Mouse (Mus musculus): ENCODE results near the gene Oscp1.

The Oscp1 gene

DNA sequence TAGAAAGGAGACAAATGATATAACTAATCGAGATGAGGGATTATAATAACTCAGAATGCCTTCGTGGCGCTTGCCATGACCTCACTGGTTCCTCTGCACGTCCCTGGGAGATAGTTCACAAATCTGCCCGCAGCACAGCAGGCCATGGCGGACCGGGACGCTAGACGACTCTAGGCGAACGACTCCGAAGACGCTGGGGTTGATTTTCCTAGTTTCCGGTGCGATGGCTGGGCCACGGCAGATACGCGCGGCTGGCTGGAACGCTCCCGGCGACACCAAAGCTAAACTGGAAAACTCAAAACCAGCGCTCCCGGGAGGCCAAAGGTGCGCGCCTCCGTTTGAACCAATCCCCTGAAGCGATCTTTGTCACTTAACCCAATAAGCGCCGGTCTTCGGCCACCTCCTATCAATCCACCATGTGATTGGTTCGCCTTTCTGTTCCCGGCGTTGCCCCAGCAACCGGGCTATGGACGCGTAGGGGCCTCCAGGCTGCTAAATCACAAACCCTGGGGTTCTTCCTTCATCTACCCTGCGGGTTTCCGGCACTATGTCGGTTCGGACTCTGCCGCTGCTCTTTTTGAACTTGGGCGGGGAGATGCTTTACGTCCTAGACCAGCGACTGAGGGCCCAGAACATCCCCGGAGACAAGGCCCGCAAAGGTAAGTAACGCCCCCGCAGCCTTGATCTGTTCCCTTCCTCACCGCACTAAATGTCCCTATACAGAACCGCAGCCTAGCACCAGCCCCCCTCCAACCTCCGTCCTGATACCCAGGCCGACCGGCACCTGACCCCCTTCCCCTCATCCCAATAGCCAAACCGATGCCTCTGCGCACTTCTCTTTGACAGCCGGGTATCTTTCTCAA lies at the start of gene Oscp1:
Gene Oscp1 (plus strand): TSS at position 432 of the 863 bp plus-strand sequence.
- in situ Hi-C loops (cut with MseI, MboI): no loop called here

DNA sequence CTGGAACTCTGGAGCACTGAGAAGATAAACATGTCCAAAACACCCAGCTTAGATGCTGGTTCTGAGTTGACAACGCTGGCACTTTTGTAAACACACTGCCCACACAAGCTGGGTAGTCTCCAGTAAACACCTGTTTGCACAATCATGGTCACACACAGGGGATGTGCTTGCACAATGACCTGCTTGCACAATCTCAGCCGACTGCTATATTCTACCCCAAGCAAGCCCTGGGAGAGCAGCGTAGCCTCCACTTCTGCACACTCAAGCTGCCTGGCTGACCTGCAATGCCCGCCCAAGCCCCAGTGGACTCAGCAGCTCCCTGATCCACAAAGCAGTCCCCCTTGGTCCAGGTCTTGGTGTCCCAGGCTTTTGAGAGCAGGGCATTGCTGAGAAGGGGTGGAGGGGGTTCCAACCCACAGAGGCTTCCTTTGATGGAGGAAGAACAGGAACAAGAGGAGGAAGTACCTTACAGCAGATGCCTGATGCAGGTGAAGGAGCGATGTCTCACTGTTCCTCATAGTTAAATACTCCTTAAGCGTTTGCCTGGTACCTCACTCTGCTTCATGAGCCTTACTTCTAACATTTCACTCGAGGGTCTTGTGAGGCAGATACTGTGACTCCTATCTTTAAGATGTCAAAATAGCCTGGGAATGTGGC lies 40.6 kb upstream of the Oscp1 start:
- in situ Hi-C loops (cut with MseI, MboI): no loop called here

- in situ Hi-C loops (cut with MseI, MboI): no loop called here
Observed at GRCm38 (mm10) chr4:126018966-126019538, 39.3 kb upstream of the Oscp1 start.

- in situ Hi-C loops (cut with MseI, MboI): no loop called here
Observed at GRCm38 (mm10) chr4:126024303-126024900, 34.0 kb upstream of the Oscp1 start, which contains the start of gene Csf3r. TSS of gene Csf3r (plus strand) at chr4:126024550.

- in situ Hi-C loops (cut with MseI, MboI): no loop called here
Observed at GRCm38 (mm10) chr4:126025801-126026200, 32.6 kb upstream of the Oscp1 start.

DNA sequence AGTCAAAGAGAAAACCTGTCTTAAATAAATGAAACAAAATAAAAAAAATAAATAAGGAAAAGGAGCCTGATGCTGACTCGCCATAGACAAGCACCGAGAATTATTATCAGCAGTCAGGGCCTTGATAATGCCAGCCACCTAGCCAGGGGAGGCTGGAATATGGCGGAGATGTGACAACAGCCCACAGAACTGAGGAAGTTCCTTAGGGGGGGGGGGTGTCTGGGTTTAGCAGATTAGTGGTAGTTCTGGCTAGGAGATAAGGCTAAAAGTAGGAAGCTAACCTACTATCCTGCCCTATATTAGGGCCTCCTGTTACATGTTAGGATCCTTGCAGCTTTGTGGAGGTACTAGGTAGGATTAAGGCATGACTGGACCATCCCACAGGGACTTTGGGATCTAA lies 30.4 kb upstream of the Oscp1 start:
- in situ Hi-C loops (cut with MseI, MboI): no loop called here

- in situ Hi-C loops (cut with MseI, MboI): no loop called here
Observed at GRCm38 (mm10) chr4:126029042-126029441, 29.3 kb upstream of the Oscp1 start.

- in situ Hi-C loops (cut with MseI, MboI): no loop called here
Observed at GRCm38 (mm10) chr4:126030705-126031104, 27.7 kb upstream of the Oscp1 start.

GRCm38 (mm10) chr4:126035413-126035812 lies 23.0 kb upstream of the Oscp1 start:
- in situ Hi-C loops (cut with MseI, MboI): no loop called here

- in situ Hi-C loops (cut with MseI, MboI): no loop called here
Observed at GRCm38 (mm10) chr4:126046851-126047585, 11.3 kb upstream of the Oscp1 start, which contains the start of gene Mrps15. TSS of gene Mrps15 (plus strand) at chr4:126046925.

DNA sequence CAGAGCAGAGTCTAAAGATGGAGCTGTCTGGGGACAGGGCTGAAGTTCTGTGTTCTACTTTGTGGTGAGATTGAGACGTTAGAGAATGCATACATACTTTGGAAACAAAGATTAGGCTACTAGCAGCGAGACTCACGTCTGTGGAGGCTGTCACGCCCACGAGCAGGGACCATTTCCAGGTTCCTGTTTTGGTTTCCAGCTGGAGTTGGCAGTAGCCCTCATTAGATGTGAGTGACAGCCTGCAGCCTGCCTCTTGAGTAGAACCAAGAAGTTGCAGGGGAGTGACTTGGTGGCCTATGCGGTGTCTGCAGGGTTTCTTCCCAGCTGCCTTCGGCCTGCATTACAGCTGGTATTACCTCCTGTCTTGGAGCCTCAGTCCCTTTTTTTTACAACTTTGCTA lies 6.7 kb upstream of the Oscp1 start:
- in situ Hi-C loops (cut with MseI, MboI): no loop called here

DNA sequence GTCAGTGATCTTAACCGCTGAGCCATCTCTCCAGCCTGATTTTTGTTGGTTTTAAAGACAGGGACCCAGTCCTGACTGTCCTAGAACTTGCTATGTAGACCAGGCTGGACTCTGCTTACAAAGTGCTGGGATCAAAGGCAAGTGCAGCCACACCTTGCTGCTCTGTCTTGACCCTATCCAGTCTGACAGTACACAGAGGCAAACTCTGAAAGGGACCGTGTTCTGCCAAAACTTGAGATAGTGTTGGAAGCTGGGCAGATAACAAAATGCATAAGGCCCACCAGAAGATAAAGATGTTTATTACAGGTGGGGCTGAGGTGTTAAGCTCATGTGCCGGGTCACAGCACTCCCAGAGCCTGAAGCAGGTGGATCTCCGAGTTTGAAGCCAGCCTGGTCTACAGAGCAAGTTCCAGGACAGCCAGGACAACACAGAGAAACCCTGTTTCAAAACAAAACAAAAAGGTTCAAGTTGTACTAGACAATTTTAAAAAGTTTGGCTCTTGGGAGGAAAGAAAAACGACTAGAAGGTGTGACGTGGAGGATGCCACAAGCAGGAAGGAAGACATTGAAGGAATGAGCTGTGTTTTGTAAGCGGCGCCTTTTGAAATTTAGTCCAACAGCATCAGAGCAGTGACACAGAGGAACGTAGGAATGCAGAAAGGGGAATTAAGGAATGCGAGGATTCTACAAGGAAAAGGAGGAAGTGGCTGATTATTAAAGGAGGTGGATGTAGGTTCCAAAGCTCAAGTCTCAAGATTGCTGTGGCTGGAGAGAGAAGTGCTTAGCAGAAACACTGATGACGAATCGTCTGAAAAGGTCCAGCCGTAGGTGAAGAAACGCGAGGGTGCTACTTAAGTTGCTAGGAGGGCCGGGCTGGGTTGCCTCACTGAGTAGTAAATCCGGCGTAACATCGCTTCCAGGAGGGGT lies 895 bp upstream of the Oscp1 start:
- in situ Hi-C loops (cut with MseI, MboI): no loop called here

- in situ Hi-C loops (cut with MseI, MboI): no loop called here
Observed at GRCm38 (mm10) chr4:126058997-126059362, 615 bp downstream of the Oscp1 start.

DNA sequence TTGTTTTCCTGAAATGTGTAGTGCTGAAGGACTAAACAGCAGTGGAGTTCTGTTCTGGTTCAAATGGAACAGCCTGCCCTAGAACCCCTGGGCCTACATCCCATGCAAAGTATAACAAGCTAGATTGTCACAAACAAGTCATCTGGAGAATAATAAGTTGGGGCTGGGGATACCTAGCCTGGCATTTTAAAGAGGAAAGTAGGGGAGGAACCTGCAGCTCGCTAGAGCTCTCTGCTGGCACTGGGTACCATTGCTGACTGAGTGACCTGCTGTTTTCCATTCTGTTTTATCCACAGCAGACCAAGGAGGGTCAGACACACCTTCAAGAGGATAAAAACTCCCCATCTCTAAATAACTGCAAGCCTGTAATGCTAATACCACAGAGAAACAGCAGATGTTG lies 4.5 kb downstream of the Oscp1 start:
- in situ Hi-C loops (cut with MseI, MboI): no loop called here

- in situ Hi-C loops (cut with MseI, MboI): no loop called here
Observed at GRCm38 (mm10) chr4:126065241-126065640, 6.9 kb downstream of the Oscp1 start.

DNA sequence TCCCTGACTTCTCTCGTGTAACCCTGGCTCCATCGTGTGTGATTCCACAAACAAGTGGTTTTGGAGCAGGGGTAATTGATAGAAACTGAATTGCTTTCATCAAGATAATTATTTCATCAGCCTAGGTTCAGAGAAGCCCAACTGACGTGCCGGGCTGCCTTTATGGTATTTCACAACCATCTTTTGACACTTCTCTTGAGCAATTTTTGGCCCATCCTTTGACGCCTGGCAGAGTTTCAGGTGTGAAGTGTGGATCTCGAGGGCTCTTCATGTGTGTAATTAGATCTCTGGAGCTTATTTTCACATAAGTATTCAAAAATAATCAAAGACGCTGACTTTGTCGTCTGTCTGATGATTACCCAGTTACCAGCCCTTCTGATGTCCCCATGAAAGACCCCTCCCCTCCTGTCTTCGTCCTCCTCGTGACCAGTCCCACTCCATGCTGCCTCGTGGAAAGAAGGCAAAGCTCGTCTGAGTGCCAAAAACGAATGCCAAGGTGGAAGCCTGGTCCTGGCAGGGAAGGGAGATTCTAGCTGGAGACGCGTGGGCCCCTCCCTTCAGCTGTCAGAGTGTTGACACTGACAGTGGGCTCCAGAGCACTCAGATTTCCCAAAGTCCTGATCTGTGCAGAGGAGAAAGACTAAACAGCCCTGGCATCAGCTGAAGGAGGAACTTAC lies 9.2 kb downstream of the Oscp1 start:
- in situ Hi-C loops (cut with MseI, MboI): no loop called here

GRCm38 (mm10) chr4:126068842-126069241 lies 10.5 kb downstream of the Oscp1 start:
- in situ Hi-C loops (cut with MseI, MboI): no loop called here

DNA sequence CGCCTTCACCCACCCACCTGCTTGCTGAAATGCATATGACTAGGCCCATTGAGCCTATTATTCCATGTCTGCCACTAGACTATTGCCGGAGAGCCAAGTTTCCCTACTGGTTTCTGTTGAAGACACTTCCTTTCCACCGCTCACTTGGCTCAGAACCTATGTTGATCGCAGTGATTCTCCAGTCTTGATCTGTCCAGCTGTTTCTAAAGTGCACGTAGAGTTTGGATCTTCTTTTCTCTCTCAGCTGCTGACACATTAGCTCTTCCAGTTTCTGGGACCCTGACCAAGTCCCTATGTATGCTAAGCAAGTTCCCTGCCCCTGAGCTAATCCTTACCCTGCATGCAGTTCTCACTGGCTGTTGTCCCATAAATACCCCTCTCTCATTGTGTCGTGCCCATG lies 19.5 kb downstream of the Oscp1 start:
- in situ Hi-C loops (cut with MseI, MboI): no loop called here

DNA sequence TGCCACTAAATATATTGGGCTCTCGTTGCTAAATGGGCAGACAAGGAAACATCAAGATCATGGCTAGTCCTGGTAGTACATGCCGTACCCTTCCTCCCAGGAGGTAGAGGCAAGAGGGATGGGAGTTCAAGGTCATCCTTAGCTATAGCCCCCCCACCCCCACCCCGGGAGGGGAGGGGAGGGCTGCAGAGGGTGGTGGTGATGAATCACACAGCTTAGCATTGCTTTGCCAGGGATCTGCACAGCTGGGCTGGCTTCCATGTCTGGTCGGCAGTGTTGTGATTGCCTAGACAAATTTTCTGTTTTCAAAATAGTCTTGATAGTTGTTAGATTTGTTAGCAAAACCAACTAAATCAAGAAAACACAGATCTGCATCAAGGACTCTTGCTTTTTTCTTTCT lies 20.9 kb downstream of the Oscp1 start:
- in situ Hi-C loops (cut with MseI, MboI): no loop called here

DNA sequence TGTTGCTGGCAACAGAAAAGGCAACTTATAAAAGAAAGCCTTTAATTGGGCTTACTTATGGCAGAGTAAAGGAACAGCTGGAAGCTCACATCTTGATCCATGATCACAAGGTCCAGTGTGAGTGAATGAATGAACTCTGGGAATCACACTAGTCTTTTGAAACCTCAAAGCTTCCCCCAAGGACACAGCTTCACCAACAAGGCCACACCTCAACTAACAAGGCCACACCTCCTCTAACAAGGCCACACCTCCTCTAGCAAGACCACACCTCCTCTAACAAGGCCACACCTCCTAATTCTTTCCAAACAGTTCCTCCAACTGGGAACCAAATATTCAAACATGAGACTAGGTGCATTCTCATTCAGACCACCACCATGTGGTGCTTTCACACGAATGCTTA lies 23.2 kb downstream of the Oscp1 start:
- in situ Hi-C loops (cut with MseI, MboI): no loop called here
